Mouse (Mus musculus) neural tube, embryonic 12.5 days (tissue): ENCODE data around the gene Gnai2. TPM values are rescaled to one million over a fixed set of nuclear protein-coding genes. Genes with fewer than 3 reads are reported as not detected.
A peak's percentile ranks its signal among the peaks of the same experiment; 100 is the strongest.

ENCODE experiments used
- ATAC-seq: fragments of 200-750 bp; cut with Nextera tagmentation; 2 replicates; pipeline ENCODE4 v1.8.0; 2017; ENCODE audit warnings: low read depth, mild to moderate bottlenecking, moderate TSS enrichment, moderate library complexity; ENCODE audit not compliant: low FRiP score
- H3K27ac ChIP-seq: fragments of 300-500 bp; sonication (generic); 2 replicates; pipeline ENCODE4 v1.5.1; 2016
- H3K27me3 ChIP-seq: fragments of 300-500 bp; sonication (generic); replicated peaks from 2 replicates; pipeline ENCODE4 v1.6.1; 2016; ENCODE audit warnings: mild to moderate bottlenecking
- H3K36me3 ChIP-seq: fragments of 300-500 bp; sonication (generic); 2 replicates; pipeline ENCODE4 v1.6.1; 2016; ENCODE audit warnings: mild to moderate bottlenecking
- H3K4me1 ChIP-seq: fragments of 300-500 bp; sonication (generic); 2 replicates; pipeline ENCODE4 v1.6.1; 2016
- H3K4me2 ChIP-seq: fragments of 300-500 bp; sonication (generic); replicated peaks from 2 replicates; pipeline ENCODE4 v1.6.1; 2016; ENCODE audit warnings: mild to moderate bottlenecking
- H3K4me3 ChIP-seq: fragments of 300-500 bp; sonication (generic); 2 replicates; pipeline ENCODE4 v1.5.1; 2016
- H3K9ac ChIP-seq: fragments of 300-500 bp; sonication (generic); 2 replicates; pipeline ENCODE4 v1.6.1; 2016; ENCODE audit warnings: mild to moderate bottlenecking
- H3K9me3 ChIP-seq: fragments of 300-500 bp; sonication (generic); 2 replicates; pipeline ENCODE4 v1.6.1; 2016; ENCODE audit warnings: mild to moderate bottlenecking
- WGBS: fragments of 180-500 bp; shearing (Covaris S2); methylation state at CpG from one replicate; pipeline ENCODE4 v1.1.7; 2016; 5-methylcytosine and 5-hydroxymethylcytosine counted together
- polyA plus RNA-seq: library from polyadenylated mRNA; unstranded; fragments of >200 nt; fragmentation: Nextera tagmentation; extraction: Ambion mirVana; gene quantifications from 2 replicates; pipeline ENCODE4 v1.2.1, GENCODE M21; 2016

The Gnai2 gene
- polyA plus RNA-seq, 1 experiment from 2014 or later, result 488 TPM

DNA sequence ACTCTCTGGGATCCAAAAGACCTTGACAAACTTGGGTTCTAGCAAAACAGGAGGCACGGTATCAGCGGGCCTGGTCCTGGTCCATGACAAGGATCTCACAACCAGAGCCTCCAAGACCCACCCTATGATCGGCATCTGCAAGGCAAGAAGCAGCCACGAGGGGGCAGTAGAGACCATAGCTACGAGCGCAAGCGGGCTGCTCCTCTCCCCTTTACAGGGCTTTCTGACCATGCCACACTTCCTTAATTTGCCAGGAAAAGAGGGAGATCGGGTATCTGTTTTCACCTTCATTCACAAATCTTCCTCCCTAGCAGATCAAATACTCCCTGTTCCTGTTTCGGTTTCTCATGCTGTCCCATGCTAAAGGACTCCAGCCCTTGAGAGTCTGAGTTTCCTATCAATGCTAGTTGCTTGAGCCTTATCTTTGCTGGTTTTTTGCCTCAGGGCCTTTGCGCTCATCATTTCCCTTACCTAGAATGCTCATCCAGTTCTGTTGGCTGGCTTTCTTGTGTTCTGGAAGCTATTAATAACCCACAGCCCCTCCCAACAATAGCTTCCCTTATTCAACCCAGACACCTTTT, 33.0 kb downstream of the Gnai2 start:
- Histone ChIP-seq H3K27me3 (no peaks in the 10 kb centered on the region), H3K9ac (no peak overlapping the region), H3K9me3 (no peaks in the 10 kb centered on the region), H3K36me3 (no peaks in the 10 kb centered on the region), H3K4me3 (no peak overlapping the region), H3K27ac (no peak overlapping the region), H3K4me2 (no peak overlapping the region), H3K4me1 (peaks cover 24% of the 10 kb centered on the region)
- ATAC-seq, result peak; percentile 67; the same call in 1 of the 2 replicates
- 14% methylated on average over 10 of the region's 10 CpGs for WGBS

DNA sequence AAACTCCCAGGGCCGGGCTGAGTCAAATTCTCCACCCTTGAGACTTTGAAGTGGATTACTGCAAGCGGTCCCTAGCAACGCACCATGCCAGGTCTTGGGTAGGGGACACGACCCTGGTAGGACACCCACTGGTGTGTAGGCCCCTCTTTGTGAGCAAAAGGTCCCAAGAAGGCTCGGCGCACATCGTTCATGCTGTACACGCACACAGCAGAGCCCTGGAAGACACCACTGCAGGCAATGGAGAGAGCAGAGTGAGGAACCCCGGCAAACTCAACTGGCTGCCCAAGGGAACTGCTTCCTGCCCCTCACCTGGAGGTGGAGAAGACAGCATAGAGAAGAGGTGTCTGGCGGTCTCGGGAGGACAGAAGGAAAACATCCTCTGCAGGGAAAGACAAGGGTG, 33.9 kb downstream of the Gnai2 start:
- Histone ChIP-seq H3K27ac (no peak overlapping the region), H3K4me2 (no peak overlapping the region), H3K9ac (no peak overlapping the region), H3K9me3 (no peaks in the 10 kb centered on the region), H3K36me3 (no peaks in the 10 kb centered on the region), H3K27me3 (no peaks in the 10 kb centered on the region), H3K4me3 (no peak overlapping the region), H3K4me1 (peaks cover 16% of the 10 kb centered on the region)
- ATAC-seq, result no peak
- 85% methylated on average over 11 of the region's 11 CpGs for WGBS

DNA sequence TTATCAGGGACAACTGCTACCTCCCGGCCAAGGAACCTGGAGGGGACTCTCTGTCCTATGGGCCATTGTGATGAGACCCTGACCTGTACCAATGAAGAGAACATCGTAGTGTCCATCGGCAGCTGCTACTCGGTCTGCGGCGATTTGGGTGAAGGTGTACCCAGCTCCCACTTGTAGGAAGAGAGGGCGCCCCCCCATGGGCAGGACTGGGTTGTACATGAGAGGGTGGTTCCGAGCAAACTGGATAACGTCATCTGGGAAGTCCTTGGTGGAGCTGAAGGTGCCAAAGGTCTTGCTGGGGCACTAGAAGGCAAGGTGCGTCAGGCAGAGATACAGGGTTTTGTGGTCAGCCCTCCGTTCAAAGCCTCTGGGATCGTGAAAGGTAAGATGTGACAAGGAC, 34.4 kb downstream of the Gnai2 start:
- Histone ChIP-seq H3K27me3 (no peaks in the 10 kb centered on the region), H3K27ac (no peak overlapping the region), H3K9ac (no peak overlapping the region), H3K9me3 (no peaks in the 10 kb centered on the region), H3K4me2 (no peak overlapping the region), H3K4me3 (no peak overlapping the region), H3K4me1 (peaks cover 15% of the 10 kb centered on the region), H3K36me3 (no peaks in the 10 kb centered on the region)
- 81% methylated on average over 12 of the region's 12 CpGs for WGBS
- no peak for ATAC-seq

DNA sequence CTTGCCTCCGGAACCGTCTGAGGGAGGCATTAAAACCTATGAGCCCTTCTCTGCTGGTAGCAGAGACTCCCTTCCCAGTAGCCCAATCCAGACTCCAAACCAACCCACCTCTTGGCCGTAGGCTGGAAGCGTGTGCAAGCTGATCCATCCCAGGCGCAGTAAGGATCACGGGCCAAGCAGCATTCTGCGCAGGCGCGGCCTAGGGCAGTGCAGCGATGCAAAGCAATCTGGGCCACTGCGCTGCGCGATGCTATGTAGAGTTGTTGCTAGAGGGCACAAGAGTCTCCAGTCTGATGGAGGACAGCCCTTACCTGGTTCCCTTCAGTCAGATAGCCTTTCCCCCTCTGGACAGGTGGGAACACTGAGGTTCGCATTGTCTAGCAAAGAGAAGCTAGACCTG, 35.3 kb downstream of the Gnai2 start:
- H3K36me3 ChIP-seq, result no peaks in the 10 kb centered on the region
- H3K4me2 ChIP-seq, result no peak overlapping the region
- H3K4me3 ChIP-seq, result no peak overlapping the region
- no peak for ATAC-seq
- no peak overlapping the region for H3K9ac ChIP-seq
- peaks cover 10% of the 10 kb centered on the region for H3K4me1 ChIP-seq
- no peaks in the 10 kb centered on the region for H3K9me3 ChIP-seq
- H3K27ac ChIP-seq, result no peak overlapping the region
- H3K27me3 ChIP-seq, result no peaks in the 10 kb centered on the region
- 71% methylated on average over 14 of the region's 14 CpGs for WGBS

DNA sequence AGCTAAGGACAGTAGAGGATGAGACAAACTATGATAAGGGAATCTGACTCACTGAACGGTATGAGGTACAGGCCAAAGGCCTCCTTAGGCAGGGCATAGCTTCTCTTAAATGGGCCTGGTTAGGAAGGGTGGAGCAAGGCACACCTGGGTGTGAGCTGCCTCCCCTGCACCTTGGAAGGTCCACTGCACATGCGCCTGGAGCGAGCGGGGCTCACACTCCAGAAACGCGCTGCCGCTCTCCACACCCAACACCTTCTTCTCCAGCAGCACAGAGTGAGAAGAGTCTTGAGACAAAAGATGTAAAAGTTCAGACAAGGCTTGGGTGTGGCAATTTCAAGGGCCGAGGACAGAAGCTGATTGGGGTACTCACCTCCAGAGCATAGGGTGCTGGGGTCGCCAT, 35.7 kb downstream of the Gnai2 start:
- WGBS, result 89% methylated on average over 9 of the region's 9 CpGs
- H3K27ac ChIP-seq, result no peak overlapping the region

DNA sequence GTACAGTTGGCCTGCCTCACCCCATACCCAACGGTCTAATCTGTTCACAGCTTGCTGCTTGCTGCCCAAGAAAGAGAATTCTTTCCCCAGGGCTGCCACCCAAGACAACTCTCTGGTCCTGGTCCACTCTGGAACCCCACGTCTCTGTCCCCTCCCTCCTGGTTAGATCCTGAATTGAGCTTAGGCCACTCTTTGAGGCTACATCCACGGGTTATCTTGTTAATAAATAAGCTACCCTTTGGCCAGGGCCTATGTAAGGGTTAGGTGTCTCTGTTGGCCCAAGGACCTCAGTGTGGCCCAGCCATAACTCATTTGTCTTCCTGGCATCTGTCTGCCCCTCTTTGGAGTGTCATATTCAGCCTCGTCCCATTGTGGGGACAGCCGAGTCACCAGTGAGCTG, 36.8 kb downstream of the Gnai2 start:
- Histone ChIP-seq H3K4me2 (no peak overlapping the region), H3K36me3 (peaks cover 7% of the 10 kb centered on the region; the same call in 1 of the 2 replicates), H3K9ac (no peak overlapping the region), H3K4me3 (no peak overlapping the region), H3K27ac (no peak overlapping the region), H3K27me3 (no peaks in the 10 kb centered on the region), H3K4me1 (no peaks in the 10 kb centered on the region), H3K9me3 (no peaks in the 10 kb centered on the region)
- WGBS, result 85% methylated on average over 5 of the region's 5 CpGs
- ATAC-seq, result no peak

More for the DNA sequence above, 35.7 kb downstream of the Gnai2 start:
- no peaks in the 10 kb centered on the region for H3K27me3 ChIP-seq
- no peak overlapping the region for H3K4me2 ChIP-seq
- H3K9ac ChIP-seq, result no peak overlapping the region
- H3K36me3 ChIP-seq, result no peaks in the 10 kb centered on the region; the same call in 1 of the 2 replicates
- no peak for ATAC-seq
- no peaks in the 10 kb centered on the region for H3K9me3 ChIP-seq
- H3K4me3 ChIP-seq, result no peak overlapping the region
- H3K4me1 ChIP-seq, result peaks cover 6% of the 10 kb centered on the region

DNA sequence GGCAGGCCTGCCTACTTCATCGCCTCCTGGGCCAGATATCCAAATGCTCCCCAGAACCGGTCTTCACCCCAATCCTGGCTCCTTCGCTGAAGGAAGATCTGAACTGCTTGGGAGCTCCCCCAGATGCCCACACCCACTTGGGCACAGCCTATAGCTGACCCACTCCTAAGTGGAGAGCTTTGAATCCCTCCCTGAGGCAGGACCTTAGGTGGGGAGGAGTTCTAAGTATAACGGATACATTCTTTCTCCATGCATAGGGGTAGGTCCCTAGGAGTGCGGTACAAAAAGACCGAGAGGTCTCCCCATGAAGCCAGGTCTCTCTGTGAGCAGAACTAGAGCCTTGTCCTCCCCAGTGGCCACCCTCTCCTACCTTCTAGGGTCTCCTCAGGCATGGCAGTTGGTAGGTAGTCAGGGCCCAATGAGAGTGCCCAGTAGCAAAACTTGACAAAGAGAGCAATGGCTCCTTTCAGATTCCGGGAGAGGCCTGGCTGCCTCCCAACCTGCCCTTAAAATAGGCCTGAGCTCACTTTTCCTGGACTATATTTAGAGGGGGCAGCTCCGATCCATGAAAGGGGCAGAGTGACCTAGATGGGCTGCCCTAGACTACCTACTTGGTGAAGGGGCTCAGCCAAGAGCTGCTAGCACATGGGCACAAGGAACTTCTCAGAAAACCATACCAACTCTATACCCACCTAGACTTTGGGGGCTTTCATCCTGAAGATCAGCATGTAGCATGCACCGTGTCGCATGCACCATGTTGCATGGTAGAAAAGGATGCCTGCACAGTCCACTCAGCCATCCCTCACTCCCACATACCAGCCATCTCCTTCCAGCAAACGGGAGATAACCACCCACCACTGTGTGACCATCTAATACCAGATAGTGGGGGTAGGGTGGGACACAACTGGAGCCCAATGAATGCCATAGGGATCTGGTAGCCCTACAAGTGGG, 38.3 kb downstream of the Gnai2 start:
- no peaks in the 10 kb centered on the region for H3K9me3 ChIP-seq
- no peak overlapping the region for H3K4me2 ChIP-seq
- no peak overlapping the region for H3K27ac ChIP-seq
- ATAC-seq, result no peak
- H3K27me3 ChIP-seq, result no peaks in the 10 kb centered on the region
- no peaks in the 10 kb centered on the region for H3K4me1 ChIP-seq
- H3K36me3 ChIP-seq, result peaks cover 22% of the 10 kb centered on the region
- H3K4me3 ChIP-seq, result no peak overlapping the region
- no peak overlapping the region for H3K9ac ChIP-seq
- WGBS, result 93% methylated on average over 11 of the region's 11 CpGs

DNA sequence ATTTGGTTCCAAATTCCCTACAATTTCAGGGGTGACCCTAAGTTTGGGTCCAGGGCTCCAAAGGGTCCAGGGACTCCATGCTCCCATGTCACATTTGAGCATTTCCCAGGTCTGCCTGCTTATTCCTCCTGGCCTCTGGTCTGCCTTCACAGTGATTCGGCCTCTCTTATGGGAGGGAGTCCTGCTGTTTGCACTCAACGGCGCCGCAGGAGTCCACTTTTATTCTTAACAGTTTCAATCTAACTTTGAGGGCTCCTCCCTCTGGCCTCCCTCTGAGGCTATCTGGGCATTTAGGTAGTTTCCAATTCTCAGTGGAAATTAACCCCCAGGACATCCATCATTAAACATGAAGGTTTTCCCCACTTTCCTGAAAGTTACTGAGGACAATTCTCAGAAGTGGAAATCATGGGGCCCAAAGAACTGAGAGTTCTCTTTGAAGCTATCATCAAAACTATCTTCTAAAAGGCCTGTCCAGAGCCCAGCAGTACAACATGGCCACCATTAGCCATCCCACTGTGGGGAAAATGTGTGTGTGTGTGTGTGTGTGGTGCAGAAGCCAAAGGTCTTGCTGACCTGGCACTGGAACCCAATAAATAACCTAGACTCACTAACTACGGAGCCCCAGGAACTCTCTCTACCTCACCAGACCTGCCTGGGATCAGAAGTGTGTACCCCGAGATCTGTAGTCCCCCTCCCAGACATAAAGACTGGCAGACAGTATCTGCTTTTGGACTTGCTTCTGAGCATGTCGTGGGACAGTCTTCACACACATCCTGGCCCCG, 40.7 kb downstream of the Gnai2 start:
- Histone ChIP-seq H3K9ac (no peak overlapping the region), H3K4me1 (no peaks in the 10 kb centered on the region), H3K27ac (no peak overlapping the region), H3K4me3 (no peak overlapping the region), H3K4me2 (no peak overlapping the region), H3K36me3 (peaks cover 44% of the 10 kb centered on the region), H3K27me3 (no peaks in the 10 kb centered on the region), H3K9me3 (no peaks in the 10 kb centered on the region)
- no peak for ATAC-seq
- WGBS, result 65% methylated on average over 8 of the region's 8 CpGs

DNA sequence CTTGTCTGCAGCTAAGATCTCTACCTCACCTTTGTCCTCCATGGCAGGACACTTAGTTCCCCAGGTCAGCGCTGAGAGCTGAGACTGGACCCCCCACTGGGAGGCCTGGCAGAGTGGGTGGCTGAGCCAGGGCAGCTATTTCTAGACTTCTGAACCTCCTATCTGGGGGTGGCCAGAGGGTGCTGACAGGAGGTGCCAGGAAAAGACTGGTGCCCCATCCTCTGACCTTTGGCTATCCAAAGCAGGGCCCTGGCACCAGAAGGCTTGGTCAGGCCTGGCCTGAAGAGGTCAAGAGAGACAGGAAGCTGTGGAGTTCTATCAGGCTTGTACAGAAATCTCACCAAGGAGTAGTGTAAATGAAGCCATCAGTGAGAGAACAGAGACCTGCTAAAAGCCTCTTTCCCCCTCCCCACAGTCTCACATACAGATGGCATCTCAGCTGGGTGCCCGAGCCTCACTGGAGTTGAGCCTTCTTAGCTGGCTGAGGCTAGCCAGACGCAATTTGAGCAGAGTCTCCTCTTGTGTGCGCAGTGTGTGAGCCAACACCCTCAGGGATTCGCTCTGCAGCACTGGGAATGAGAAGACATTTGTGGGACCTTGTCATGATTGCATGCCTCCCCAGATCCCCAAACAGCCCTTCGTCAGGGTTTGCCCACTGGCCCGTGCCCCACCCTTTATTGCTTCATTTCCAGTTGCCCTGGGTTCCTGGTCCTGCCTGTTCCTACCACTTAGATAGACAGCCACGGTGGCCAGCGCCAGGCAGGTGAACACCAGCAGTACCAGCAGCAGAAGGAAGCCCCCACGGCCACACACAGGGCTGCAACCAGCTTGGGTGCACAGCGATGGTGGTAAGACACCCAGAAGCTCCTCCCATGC, 41.8 kb downstream of the Gnai2 start:
- H3K27ac ChIP-seq, result no peak overlapping the region
- 84% methylated on average over 11 of the region's 11 CpGs for WGBS
- ATAC-seq, result no peak

DNA sequence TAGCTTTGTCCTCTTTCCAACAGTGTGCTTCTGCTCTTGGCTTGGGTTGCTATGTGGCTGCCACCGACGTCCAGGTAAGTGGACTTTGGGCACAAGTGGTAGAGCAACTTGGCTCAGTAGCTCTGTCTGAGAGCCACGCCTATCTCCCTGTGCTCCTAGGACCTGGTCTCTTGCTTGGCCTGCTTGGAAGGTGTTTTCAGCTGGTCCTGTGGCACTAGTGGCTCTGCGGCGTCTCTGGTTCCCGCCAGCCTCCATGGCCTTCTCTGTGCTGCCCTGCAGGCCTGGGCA, 44.5 kb downstream of the Gnai2 start:
- WGBS, result 97% methylated on average over 6 of the region's 6 CpGs
- peaks cover 12% of the 10 kb centered on the region for H3K4me1 ChIP-seq
- H3K27me3 ChIP-seq, result no peaks in the 10 kb centered on the region
- H3K9me3 ChIP-seq, result no peaks in the 10 kb centered on the region
- no peak overlapping the region for H3K27ac ChIP-seq
- H3K9ac ChIP-seq, result no peak overlapping the region
- peaks cover 44% of the 10 kb centered on the region for H3K36me3 ChIP-seq
- H3K4me3 ChIP-seq, result no peak overlapping the region
- no peak overlapping the region for H3K4me2 ChIP-seq
- no peak for ATAC-seq

More for the DNA sequence above, 41.8 kb downstream of the Gnai2 start:
- Histone ChIP-seq H3K9ac (no peak overlapping the region), H3K27me3 (no peaks in the 10 kb centered on the region), H3K9me3 (no peaks in the 10 kb centered on the region), H3K4me2 (0 out of 2 replicates have a peak overlapping the region, but pooled peaks have one; percentile 4), H3K36me3 (peaks cover 44% of the 10 kb centered on the region), H3K4me1 (peaks cover 6% of the 10 kb centered on the region), H3K4me3 (no peak overlapping the region)

DNA sequence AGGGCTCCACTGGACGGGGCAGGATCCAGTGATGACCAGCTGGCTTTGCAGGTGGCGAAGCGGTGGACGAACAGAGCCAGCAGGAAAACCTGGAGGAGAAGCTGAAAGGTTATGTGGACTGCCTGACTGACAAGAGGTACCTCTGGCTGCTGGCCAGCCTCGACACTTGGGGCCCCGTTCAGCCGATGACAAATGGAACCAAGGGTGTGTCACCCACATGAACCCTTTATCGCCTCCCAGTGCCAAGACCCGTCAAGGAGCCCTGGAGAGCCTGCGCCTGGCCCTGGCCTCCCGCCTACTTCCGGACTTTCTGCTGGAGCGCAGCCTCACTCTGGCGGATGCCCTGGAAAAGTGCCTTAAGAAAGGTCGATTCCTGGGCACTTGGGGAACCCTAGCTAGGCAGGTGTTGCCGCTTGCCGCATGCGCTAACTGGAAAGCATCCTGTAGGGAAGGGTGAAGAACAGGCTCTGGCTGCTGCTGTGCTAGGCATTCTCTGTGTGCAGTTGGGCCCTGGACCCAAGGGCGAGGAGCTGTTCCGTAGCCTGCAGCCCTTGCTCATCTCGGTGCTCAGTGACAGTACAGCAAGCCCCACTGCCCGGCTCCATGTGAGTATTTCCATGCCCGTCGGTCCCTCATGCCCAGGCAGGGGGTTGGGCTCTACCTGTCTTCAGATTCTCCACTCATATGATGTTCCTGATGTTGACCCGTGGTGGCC, 45.0 kb downstream of the Gnai2 start:
- no peak for ATAC-seq
- Histone ChIP-seq H3K4me1 (peaks cover 12% of the 10 kb centered on the region), H3K9me3 (no peaks in the 10 kb centered on the region), H3K4me2 (no peak overlapping the region), H3K27me3 (no peaks in the 10 kb centered on the region), H3K36me3 (peaks cover 44% of the 10 kb centered on the region), H3K4me3 (no peak overlapping the region), H3K27ac (no peak overlapping the region), H3K9ac (no peak overlapping the region)
- WGBS, result 91% methylated on average over 25 of the region's 25 CpGs
